Mouse (Mus musculus) midbrain, embryonic 10.5 days (tissue): ENCODE results near the gene Sik1. TPM values are rescaled to one million over a fixed set of nuclear protein-coding genes. Genes with fewer than 3 reads are reported as not detected.

Experiments used
- DNase-seq: peaks from one replicate; pipeline ENCODE4 v3.0.0-alpha.2; 2017; ENCODE audit warnings: low spot score
- H3K27ac ChIP-seq: fragments of 300-500 bp; sonication (generic); replicated peaks from 2 replicates; pipeline ENCODE4 v1.5.1; 2016; ENCODE audit warnings: mild to moderate bottlenecking
- H3K27me3 ChIP-seq: fragments of 300-500 bp; sonication (generic); 2 replicates; pipeline ENCODE4 v1.6.1; 2016; ENCODE audit warnings: low read depth, mild to moderate bottlenecking; ENCODE audit not compliant: poor library complexity, severe bottlenecking
- H3K36me3 ChIP-seq: fragments of 300-500 bp; sonication (generic); 2 replicates; pipeline ENCODE4 v1.6.1; 2016; ENCODE audit warnings: mild to moderate bottlenecking, moderate library complexity
- H3K4me1 ChIP-seq: fragments of 300-500 bp; sonication (generic); 2 replicates; pipeline ENCODE4 v1.6.1; 2016
- H3K4me3 ChIP-seq: fragments of 300-500 bp; sonication (generic); 2 replicates; pipeline ENCODE4 v1.5.1; 2016; ENCODE audit warnings: mild to moderate bottlenecking, moderate library complexity
- H3K9me3 ChIP-seq: fragments of 300-500 bp; sonication (generic); replicated peaks from 2 replicates; pipeline ENCODE4 v1.6.1; 2016; ENCODE audit warnings: mild to moderate bottlenecking
- WGBS: fragments of 180-500 bp; shearing (Covaris S2); methylation state at CpG from one replicate; pipeline ENCODE4 v1.1.7; 2016; 5-methylcytosine and 5-hydroxymethylcytosine counted together
- polyA plus RNA-seq: library from polyadenylated mRNA; unstranded; fragments of >200 nt; fragmentation: Nextera tagmentation; extraction: Ambion mirVana; gene quantifications from 2 replicates; pipeline ENCODE4 v1.2.1, GENCODE M21; 2016

Gene Sik1
- polyA plus RNA-seq, 1 experiment from 2014 or later: 9.2 TPM

GRCm38 (mm10) chr17:31846970-31847369, 8.6 kb downstream of the Sik1 start:
- Histone ChIP-seq H3K27ac (no peak overlapping the region), H3K36me3 (peaks cover 86% of the 10 kb centered on the region), H3K27me3 (no peaks in the 10 kb centered on the region), H3K4me1 (peaks cover 4% of the 10 kb centered on the region), H3K4me3 (no peak overlapping the region), H3K9me3 (no peaks in the 10 kb centered on the region)
- 91% methylated on average over 13 of the region's 13 CpGs for WGBS
- no peak for DNase-seq

- Histone ChIP-seq H3K27ac (no peak overlapping the region), H3K4me1 (no peaks in the 10 kb centered on the region; the same call in 1 of the 2 replicates), H3K9me3 (no peaks in the 10 kb centered on the region), H3K27me3 (no peaks in the 10 kb centered on the region), H3K36me3 (peaks cover 82% of the 10 kb centered on the region), H3K4me3 (no peak overlapping the region)
- no peak for DNase-seq
- 86% methylated on average over 9 of the region's 9 CpGs for WGBS
Observed at GRCm38 (mm10) chr17:31846352-31846751, 9.3 kb downstream of the Sik1 start.

GRCm38 (mm10) chr17:31843891-31844290, 11.7 kb downstream of the Sik1 start:
- H3K4me3 ChIP-seq: no peak overlapping the region
- DNase-seq: no peak
- no peaks in the 10 kb centered on the region; the same call in 1 of the 2 replicates for H3K4me1 ChIP-seq
- H3K36me3 ChIP-seq: peaks cover 57% of the 10 kb centered on the region
- H3K27me3 ChIP-seq: no peaks in the 10 kb centered on the region
- H3K9me3 ChIP-seq: no peaks in the 10 kb centered on the region
- H3K27ac ChIP-seq: no peak overlapping the region
- WGBS: 76% methylated on average over 1 of the region's 1 CpGs

GRCm38 (mm10) chr17:31842930-31843822, 12.4 kb downstream of the Sik1 start:
- H3K9me3 ChIP-seq: no peaks in the 10 kb centered on the region
- no peak for DNase-seq

GRCm38 (mm10) chr17:31841842-31842611, 13.6 kb downstream of the Sik1 start:
- Histone ChIP-seq H3K9me3 (no peaks in the 10 kb centered on the region), H3K4me1 (peaks cover 4% of the 10 kb centered on the region), H3K27ac (no peak overlapping the region), H3K27me3 (no peaks in the 10 kb centered on the region), H3K4me3 (no peak overlapping the region), H3K36me3 (peaks cover 39% of the 10 kb centered on the region)
- no peak for DNase-seq
- WGBS: 76% methylated on average over 18 of the region's 18 CpGs

More at GRCm38 (mm10) chr17:31842930-31843822, 12.4 kb downstream of the Sik1 start:
- 90% methylated on average over 12 of the region's 12 CpGs for WGBS
- peaks cover 50% of the 10 kb centered on the region for H3K36me3 ChIP-seq
- peaks cover under 1% of the 10 kb centered on the region; the same call in 1 of the 2 replicates for H3K4me1 ChIP-seq
- no peak overlapping the region for H3K4me3 ChIP-seq
- no peaks in the 10 kb centered on the region for H3K27me3 ChIP-seq
- H3K27ac ChIP-seq: no peak overlapping the region

GRCm38 (mm10) chr17:31841453-31841841, 14.2 kb downstream of the Sik1 start:
- no peak for DNase-seq
- H3K27ac ChIP-seq: no peak overlapping the region
- H3K4me1 ChIP-seq: peaks cover 10% of the 10 kb centered on the region
- WGBS: 72% methylated on average over 3 of the region's 3 CpGs
- peaks cover 33% of the 10 kb centered on the region for H3K36me3 ChIP-seq
- H3K9me3 ChIP-seq: no peaks in the 10 kb centered on the region
- no peaks in the 10 kb centered on the region for H3K27me3 ChIP-seq
- no peak overlapping the region for H3K4me3 ChIP-seq

DNA sequence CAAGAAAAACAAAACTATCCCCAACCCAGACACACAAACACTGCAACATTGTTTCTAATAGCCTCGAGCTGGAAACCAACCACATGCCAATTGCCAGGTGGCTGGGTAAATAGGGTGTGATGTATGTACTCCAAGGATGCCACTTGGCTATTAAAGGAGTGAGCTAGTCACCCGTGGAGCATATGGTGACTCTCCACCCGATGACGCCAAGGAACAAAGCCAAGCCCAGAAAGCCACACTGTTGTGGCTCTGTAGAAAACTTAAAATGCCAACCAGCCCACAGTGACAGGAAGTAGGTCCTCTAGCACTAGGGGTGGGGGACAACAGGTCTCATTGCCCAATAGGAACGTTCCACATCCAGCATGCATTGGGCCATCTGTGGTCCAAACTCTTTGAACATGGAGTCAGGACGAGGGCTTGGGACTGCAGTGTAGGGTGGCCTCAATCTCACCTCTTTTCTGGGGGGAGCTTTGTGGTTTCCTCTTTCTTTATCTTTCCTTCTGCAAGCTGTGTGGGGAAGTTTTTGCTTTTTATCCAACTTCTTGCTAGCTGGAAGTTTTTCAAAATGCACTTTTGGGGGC, 15.1 kb downstream of the Sik1 start:
- H3K27ac ChIP-seq: no peak overlapping the region
- 83% methylated on average over 6 of the region's 6 CpGs for WGBS
- DNase-seq: no peak
- H3K27me3 ChIP-seq: no peaks in the 10 kb centered on the region
- peaks cover 6% of the 10 kb centered on the region for H3K9me3 ChIP-seq
- H3K4me1 ChIP-seq: peaks cover 10% of the 10 kb centered on the region
- peaks cover 23% of the 10 kb centered on the region for H3K36me3 ChIP-seq
- no peak overlapping the region for H3K4me3 ChIP-seq

- Histone ChIP-seq H3K9me3 (peaks cover 8% of the 10 kb centered on the region), H3K27me3 (no peaks in the 10 kb centered on the region), H3K4me1 (peaks cover 25% of the 10 kb centered on the region), H3K27ac (peak overlapping the region; percentile 49; the same call in 1 of the 2 replicates), H3K36me3 (no peaks in the 10 kb centered on the region), H3K4me3 (no peak overlapping the region)
- no peak for DNase-seq
- 75% methylated on average over 7 of the region's 7 CpGs for WGBS
Observed at GRCm38 (mm10) chr17:31836772-31837171, 18.8 kb downstream of the Sik1 start.

GRCm38 (mm10) chr17:31836264-31836607, 19.4 kb downstream of the Sik1 start:
- Histone ChIP-seq H3K4me1 (peaks cover 25% of the 10 kb centered on the region), H3K36me3 (no peaks in the 10 kb centered on the region), H3K27me3 (no peaks in the 10 kb centered on the region), H3K9me3 (peaks cover 8% of the 10 kb centered on the region), H3K27ac (0 out of 2 replicates have a peak overlapping the region, but pooled peaks have one; percentile 49), H3K4me3 (no peak overlapping the region)
- no peak for DNase-seq
- WGBS: 86% methylated on average over 2 of the region's 2 CpGs

DNA sequence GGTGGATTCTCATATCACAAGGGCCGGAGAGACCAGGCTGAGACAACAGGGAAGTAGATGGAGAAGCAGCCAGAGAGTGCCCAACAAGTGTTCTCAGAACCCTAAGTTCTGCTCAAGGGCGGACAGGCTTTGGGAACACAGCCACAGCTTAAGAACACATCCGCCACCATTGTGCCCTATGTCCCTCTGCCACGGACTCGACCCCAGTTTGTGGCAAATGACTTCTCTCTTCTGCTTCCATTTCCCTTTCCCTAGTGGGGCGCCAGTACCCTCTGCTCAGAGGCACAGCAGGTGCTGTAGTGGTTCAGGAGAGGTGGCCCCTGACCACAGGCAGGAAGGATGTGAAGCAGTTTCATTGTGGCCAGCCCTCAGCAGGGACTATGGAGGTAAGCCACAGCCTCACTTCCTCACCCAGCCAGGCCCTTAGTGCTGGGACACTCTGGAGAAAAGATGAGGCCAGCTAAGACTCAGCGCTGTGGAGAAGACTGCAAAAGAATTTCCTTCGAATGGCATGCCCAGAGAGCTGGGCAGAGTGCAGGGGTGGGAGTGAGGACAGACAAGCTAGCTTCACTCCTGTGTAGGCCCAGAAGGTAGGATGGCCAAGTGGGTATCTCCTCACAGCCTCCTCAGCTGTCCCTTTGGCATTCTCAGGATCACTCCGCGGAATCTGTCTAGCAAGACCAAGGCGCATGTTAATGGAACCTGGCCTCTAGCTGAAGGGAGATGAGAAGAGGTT, 19.9 kb downstream of the Sik1 start:
- Histone ChIP-seq H3K9me3 (peaks cover 8% of the 10 kb centered on the region), H3K4me3 (no peak overlapping the region), H3K27me3 (no peaks in the 10 kb centered on the region), H3K27ac (0 out of 2 replicates have a peak overlapping the region, but pooled peaks have one; percentile 55), H3K4me1 (peaks cover 25% of the 10 kb centered on the region), H3K36me3 (no peaks in the 10 kb centered on the region)
- 93% methylated on average over 11 of the region's 11 CpGs for WGBS
- no peak for DNase-seq

DNA sequence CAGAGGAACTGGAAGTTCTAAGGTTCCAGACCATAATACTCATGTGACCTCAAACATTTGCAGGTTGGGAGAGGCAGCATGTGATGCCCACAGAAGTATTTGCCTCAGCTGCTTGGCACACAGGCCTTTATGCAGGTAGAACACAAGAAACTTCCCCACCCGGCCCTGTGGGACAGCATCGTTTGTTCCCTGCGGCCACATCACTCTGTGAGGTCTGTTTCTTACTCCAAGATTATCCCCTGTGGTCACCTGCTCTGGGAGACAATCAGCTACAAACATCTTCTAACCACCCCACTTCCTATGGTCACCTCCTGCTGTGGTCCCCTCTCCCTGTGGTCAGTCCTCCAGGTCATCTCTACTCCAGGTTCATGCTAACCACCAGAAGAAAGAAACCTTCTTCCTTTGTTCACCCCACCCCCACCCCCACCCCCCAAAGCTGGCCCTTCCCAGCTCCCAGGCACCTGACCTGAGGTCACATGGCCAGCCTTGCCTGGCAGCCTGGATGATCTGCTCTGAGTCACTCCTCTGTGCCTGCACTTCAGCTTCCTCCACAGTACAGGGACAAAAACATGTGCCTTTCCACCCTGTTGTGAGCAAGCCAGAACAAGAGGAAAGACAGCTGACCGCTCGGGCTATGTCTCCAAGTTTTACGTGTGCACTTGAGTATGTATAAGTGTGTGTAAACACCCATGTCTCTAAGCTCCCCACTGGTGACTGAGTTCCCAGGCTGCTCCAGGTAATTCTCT, 21.1 kb downstream of the Sik1 start:
- 75% methylated on average over 6 of the region's 6 CpGs for WGBS
- Histone ChIP-seq H3K27me3 (no peaks in the 10 kb centered on the region), H3K27ac (peak overlapping the region; percentile 61; the same call in 1 of the 2 replicates)

More for the DNA sequence above, 21.1 kb downstream of the Sik1 start:
- Histone ChIP-seq H3K36me3 (no peaks in the 10 kb centered on the region), H3K4me3 (no peak overlapping the region), H3K9me3 (peaks cover 8% of the 10 kb centered on the region), H3K4me1 (peaks cover 25% of the 10 kb centered on the region)
- no peak for DNase-seq
